Mouse (Mus musculus) liver, adult 2 months (tissue): Measurements from ENCODE around the gene Foxp1.

Source experiments
- CTCF ChIP-seq: fragments of 200-500 bp; IDR thresholded peaks from 2 replicates; pipeline ENCODE4 v1.5.1; 2011; ENCODE audit warnings: low read depth, low read length, control low read depth
- POLR2A ChIP-seq: fragments of 200-500 bp; IDR thresholded peaks from 2 replicates; pipeline ENCODE4 v1.6.1; 2011; ENCODE audit warnings: low read length, control low read depth; ENCODE audit not compliant: insufficient read depth; ENCODE audit errors: extremely low read depth

DNA sequence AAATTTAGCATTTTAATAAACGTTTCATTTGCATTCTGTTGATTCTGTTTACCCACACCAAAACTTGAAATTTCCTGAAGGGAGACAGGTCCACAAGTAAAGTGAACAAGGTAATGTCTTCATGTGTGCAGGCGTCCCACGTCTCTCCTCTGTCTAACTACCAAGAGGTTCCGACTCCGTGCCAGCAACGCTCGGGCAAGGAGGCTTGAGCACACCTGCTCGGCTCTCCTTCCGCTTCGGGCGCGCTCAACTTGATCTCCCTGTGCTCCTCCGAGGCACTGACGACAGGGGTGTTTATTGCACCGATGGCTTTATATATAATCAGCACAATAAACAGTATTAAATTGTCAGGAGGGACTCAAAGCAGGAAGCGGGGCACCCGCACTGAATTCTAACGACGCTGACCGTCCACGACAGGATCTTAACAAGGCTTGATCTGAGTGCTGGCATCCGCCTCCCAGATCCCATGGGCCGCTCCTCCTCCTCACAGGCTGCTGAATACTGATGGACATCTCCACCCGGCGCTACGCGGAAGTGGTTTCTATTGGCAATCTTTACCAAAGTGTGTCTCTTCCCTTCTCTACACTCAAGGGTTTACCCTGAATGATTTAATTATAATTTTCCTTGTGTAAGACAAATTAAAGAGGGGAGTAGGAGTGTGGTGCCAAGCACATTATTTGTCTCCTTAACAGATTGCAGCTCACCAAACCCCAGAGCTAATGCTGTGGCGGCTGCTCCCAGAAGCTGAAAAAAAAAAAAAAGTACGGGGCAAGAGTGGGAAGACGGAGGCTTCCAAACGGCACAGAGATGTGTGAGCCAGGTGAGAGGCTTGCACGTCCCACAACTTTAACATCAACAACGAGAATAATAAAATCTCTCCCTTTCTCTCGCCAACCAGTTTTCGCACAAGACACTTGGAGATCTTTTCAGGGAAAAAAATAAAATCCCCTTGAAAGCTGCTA, 523.3 kb downstream of the Foxp1 start:
- TF ChIP-seq CTCF (no peak), POLR2A (no peak)
